Mouse (Mus musculus): ENCODE data around the gene Phf11a. TPM values are rescaled to one million over a fixed set of nuclear protein-coding genes. Genes with fewer than 3 reads are reported as not detected.
A peak's percentile ranks its signal among the peaks of the same experiment; 100 is the strongest.

Phf11a gene
- polyA plus RNA-seq, 1 experiment: 0.96 TPM

GRCm38 (mm10) chr14:59233635-59234034 is 63.7 kb downstream of the Phf11a start:
- Histone ChIP-seq H3K4me3 (replicated peaks; ENCODE audit: extremely low read depth, low read depth, low read length) (no peak overlapping the region), H3K4me1 (ENCODE audit: control insufficient read depth, insufficient read depth, low read length) (no peaks in the 10 kb centered on the region; the same call in 1 of the 2 replicates)
- TF ChIP-seq POLR2A (IDR thresholded peaks at IDR 0.05; ENCODE audit: borderline replicate concordance, extremely low read depth, low read depth, low read length) (no peak), CTCF (IDR thresholded peaks at IDR 0.05; ENCODE audit: insufficient read depth, low read length) (no peak; the same call in 1 of the 2 replicates)
- 79% methylated on average over 9 of the region's 9 CpGs for WGBS
- no peak for DNase-seq

- WGBS: 42% methylated on average over 5 of the region's 5 CpGs
- DNase-seq: no peak
- Histone ChIP-seq H3K4me3 (replicated peaks; ENCODE audit: extremely low read depth, low read depth, low read length) (no peak overlapping the region), H3K4me1 (ENCODE audit: control insufficient read depth, insufficient read depth, low read length) (no peaks in the 10 kb centered on the region; the same call in 1 of the 2 replicates)
- TF ChIP-seq CTCF (IDR thresholded peaks at IDR 0.05; ENCODE audit: insufficient read depth, low read length): peak; percentile 51
- TF ChIP-seq POLR2A (IDR thresholded peaks at IDR 0.05; ENCODE audit: borderline replicate concordance, extremely low read depth, low read depth, low read length): no peak
Measured at GRCm38 (mm10) chr14:59232003-59232402, 65.3 kb downstream of the Phf11a start.

- Histone ChIP-seq H3K4me1 (ENCODE audit: control insufficient read depth, insufficient read depth, low read length) (no peaks in the 10 kb centered on the region; the same call in 1 of the 2 replicates), H3K4me3 (replicated peaks; ENCODE audit: extremely low read depth, low read depth, low read length) (no peak overlapping the region)
- TF ChIP-seq CTCF (IDR thresholded peaks at IDR 0.05; ENCODE audit: insufficient read depth, low read length): no peak
- no peak for TF ChIP-seq POLR2A (IDR thresholded peaks at IDR 0.05; ENCODE audit: borderline replicate concordance, extremely low read depth, low read depth, low read length)
- WGBS: 85% methylated on average over 21 of the region's 21 CpGs
- no peak for DNase-seq
Measured at GRCm38 (mm10) chr14:59230331-59230966, 66.9 kb downstream of the Phf11a start.

GRCm38 (mm10) chr14:59229822-59230221 is 67.5 kb downstream of the Phf11a start:
- TF ChIP-seq POLR2A (IDR thresholded peaks at IDR 0.05; ENCODE audit: borderline replicate concordance, extremely low read depth, low read depth, low read length) (no peak), CTCF (IDR thresholded peaks at IDR 0.05; ENCODE audit: insufficient read depth, low read length) (0 out of 2 replicates have a peak, but pooled peaks have one; percentile 5)
- Histone ChIP-seq H3K4me1 (ENCODE audit: control insufficient read depth, insufficient read depth, low read length) (no peaks in the 10 kb centered on the region; the same call in 1 of the 2 replicates), H3K4me3 (replicated peaks; ENCODE audit: extremely low read depth, low read depth, low read length) (no peak overlapping the region)
- DNase-seq: no peak
- WGBS: 91% methylated on average over 3 of the region's 3 CpGs

Other genes with a start within 250 kb of the Phf11a start
- gene 1700129C05Rik, start 154.6 kb downstream of the Phf11a start, polyA plus RNA-seq (2012; rRNA removed): not detected in 2 replicates
- gene Gm5142, start 118.8 kb downstream of the Phf11a start, polyA plus RNA-seq (2012; rRNA removed): not detected in 2 replicates
- 10.2 and 11.7 TPM in 2 replicates for gene Rcbtb1, start 96.3 kb downstream of the Phf11a start, polyA plus RNA-seq (2012; rRNA removed)
- gene Gm6904, start 37.3 kb downstream of the Phf11a start, polyA plus RNA-seq (2012; rRNA removed): not detected in 2 replicates
- gene Phf11b, start 43.8 kb upstream of the Phf11a start, polyA plus RNA-seq (2012; rRNA removed): 1.2 and 1.6 TPM in 2 replicates
- gene Phf11d, start 67.9 kb upstream of the Phf11a start, polyA plus RNA-seq (2012; rRNA removed): 11.5 and 17.3 TPM in 2 replicates
- gene Phf11c, start 97.9 kb upstream of the Phf11a start, polyA plus RNA-seq (2012; rRNA removed): 0.36 and 0.70 TPM in 2 replicates
- 3.1 and 5.1 TPM in 2 replicates for gene Setdb2, start 143.4 kb upstream of the Phf11a start, polyA plus RNA-seq (2012; rRNA removed)
- gene Cab39l, start 143.4 kb upstream of the Phf11a start, polyA plus RNA-seq (2012; rRNA removed): 7.9 and 13.1 TPM in 2 replicates

All from lung, adult 2 months (tissue).